Mouse (Mus musculus): ENCODE measurements around the gene Pmvk. TPM values are rescaled to one million over a fixed set of nuclear protein-coding genes. Genes with fewer than 3 reads are reported as not detected.

Pmvk gene
- total RNA-seq, 2 experiments from 2014 or later = 4.6 to 6.3 TPM

- DNase-seq = peak; percentile 91
- intact Hi-C loops (cut with DNase I; ENCODE audit: low total_unique reads) = no loop called here
These were observed 4.8 kb downstream of the Pmvk start for GRCm38 (mm10) chr3:89458965-89459807.

GRCm38 (mm10) chr3:89468268-89468667, 13.9 kb downstream of the Pmvk start:
- intact Hi-C loops (cut with DNase I; ENCODE audit: low total_unique reads) = no loop called here

GRCm38 (mm10) chr3:89472280-89472679, 17.9 kb downstream of the Pmvk start:
- intact Hi-C loops (cut with DNase I; ENCODE audit: low total_unique reads) = no loop called here

More at GRCm38 (mm10) chr3:89468268-89468667, 13.9 kb downstream of the Pmvk start:
- no peak for DNase-seq

GRCm38 (mm10) chr3:89473838-89474237, 19.5 kb downstream of the Pmvk start:
- no peak for DNase-seq
- intact Hi-C loops (cut with DNase I; ENCODE audit: low total_unique reads) = no loop called here

More at GRCm38 (mm10) chr3:89472280-89472679, 17.9 kb downstream of the Pmvk start:
- no peak for DNase-seq

- DNase-seq = no peak
- intact Hi-C loops (cut with DNase I; ENCODE audit: low total_unique reads) = no loop called here
These were observed 24.7 kb downstream of the Pmvk start for GRCm38 (mm10) chr3:89479055-89479454.

- intact Hi-C loops (cut with DNase I; ENCODE audit: low total_unique reads) = loop anchor here (5.0 to 10.0 kb wide), 4 partner anchors 34 to 167 kb away; partner anchors contain the start of gene Adam15
These were observed 27.1 kb downstream of the Pmvk start for GRCm38 (mm10) chr3:89481488-89481887.

GRCm38 (mm10) chr3:89482249-89482648, 27.9 kb downstream of the Pmvk start:
- no peak for DNase-seq
- intact Hi-C loops (cut with DNase I; ENCODE audit: low total_unique reads) = loop anchor here (5.0 to 10.0 kb wide), 4 partner anchors 35 to 167 kb away; partner anchors contain the start of gene Adam15

More at GRCm38 (mm10) chr3:89481488-89481887, 27.1 kb downstream of the Pmvk start:
- DNase-seq = no peak

- peak; percentile 84 for DNase-seq
- intact Hi-C loops (cut with DNase I; ENCODE audit: low total_unique reads) = loop anchor here (5.0 to 10.0 kb wide), 4 partner anchors 38 to 170 kb away; partner anchors contain the start of gene Adam15
These were observed 30.6 kb downstream of the Pmvk start for GRCm38 (mm10) chr3:89484766-89485524.

- no peak for DNase-seq
- intact Hi-C loops (cut with DNase I; ENCODE audit: low total_unique reads) = loop anchor here (10.0 kb wide), 3 partner anchors 111 to 171 kb away; partner anchors contain the start of gene Adam15
These were observed 31.8 kb downstream of the Pmvk start for GRCm38 (mm10) chr3:89486111-89486510.

GRCm38 (mm10) chr3:89486916-89487702, 32.8 kb downstream of the Pmvk start:
- DNase-seq = no peak
- intact Hi-C loops (cut with DNase I; ENCODE audit: low total_unique reads) = loop anchor here (10.0 kb wide), 3 partner anchors 112 to 172 kb away; partner anchors contain the start of gene Adam15

- intact Hi-C loops (cut with DNase I; ENCODE audit: low total_unique reads) = no loop called here
- no peak for DNase-seq
These were observed 36.4 kb downstream of the Pmvk start for GRCm38 (mm10) chr3:89490790-89491189.

- intact Hi-C loops (cut with DNase I; ENCODE audit: low total_unique reads) = no loop called here
- DNase-seq = no peak
These were observed 37.2 kb downstream of the Pmvk start for GRCm38 (mm10) chr3:89491559-89491958.

- intact Hi-C loops (cut with DNase I; ENCODE audit: low total_unique reads) = no loop called here
- no peak for DNase-seq
These were observed 38.4 kb downstream of the Pmvk start for GRCm38 (mm10) chr3:89492701-89493151.

GRCm38 (mm10) chr3:89494630-89495029, 40.3 kb downstream of the Pmvk start:
- no peak for DNase-seq
- intact Hi-C loops (cut with DNase I; ENCODE audit: low total_unique reads) = no loop called here

- intact Hi-C loops (cut with DNase I; ENCODE audit: low total_unique reads) = no loop called here
- DNase-seq = no peak
These were observed 42.0 kb downstream of the Pmvk start for GRCm38 (mm10) chr3:89496366-89496765.

GRCm38 (mm10) chr3:89499696-89500095, 45.4 kb downstream of the Pmvk start:
- intact Hi-C loops (cut with DNase I; ENCODE audit: low total_unique reads) = no loop called here
- DNase-seq = no peak

GRCm38 (mm10) chr3:89501486-89501885, 47.1 kb downstream of the Pmvk start:
- DNase-seq = no peak
- intact Hi-C loops (cut with DNase I; ENCODE audit: low total_unique reads) = no loop called here

GRCm38 (mm10) chr3:89502551-89502950, 48.2 kb downstream of the Pmvk start:
- intact Hi-C loops (cut with DNase I; ENCODE audit: low total_unique reads) = no loop called here
- no peak for DNase-seq

GRCm38 (mm10) chr3:89508041-89508440, 53.7 kb downstream of the Pmvk start:
- intact Hi-C loops (cut with DNase I; ENCODE audit: low total_unique reads) = no loop called here

More at GRCm38 (mm10) chr3:89508041-89508440, 53.7 kb downstream of the Pmvk start:
- DNase-seq = no peak
